27 mouse cellular contexts compared by ENCODE assay signal in genomic region chr13:8941701-8942100, GRCm38 (mm10). TPM values are rescaled to one million over a fixed set of nuclear protein-coding genes. Genes with fewer than 3 reads are reported as not detected.
"Had no signal": no experiment of that assay in that cellular context is flagged by ENCODE, and none has a peak within 500 bp of the region (broad histone marks: within the 10 kb centered on the region; RNA-seq: fewer than 3 reads in every experiment).

No protein-coding gene starts in this region.

RNA-seq across cellular contexts. Expression of gene Gm9745, which starts 6.3 kb away (rescaled TPM):
- total RNA-seq: common myeloid progenitor, adult 5-6 weeks; forebrain, postnatal 0 days; gastrocnemius, adult 18-20 months; gastrocnemius, adult 2 months; gastrocnemius, adult 8-10 months; gastrocnemius, postnatal 10 days; gastrocnemius, postnatal 14 days; gastrocnemius, postnatal 25 days; gastrocnemius, postnatal 36 days; gastrocnemius, postnatal 4 days; granulocyte monocyte progenitor cell, adult 5-6 weeks; heart, adult 18-20 months; heart, adult 2 months had no signal
- polyA plus RNA-seq: cortical plate, adult 2 months; embryonic facial prominence, embryonic 10.5 days; embryonic facial prominence, embryonic 11.5 days; embryonic facial prominence, embryonic 12.5 days; embryonic facial prominence, embryonic 13.5 days; erythroblast, embryonic 14.5 days; forebrain, embryonic 10.5 days; forebrain, embryonic 11.5 days; forebrain, embryonic 12.5 days; forebrain, embryonic 13.5 days; forebrain, embryonic 14.5 days; forebrain, embryonic 15.5 days; forebrain, embryonic 16.5 days; forebrain, postnatal 0 days; gonadal fat pad, adult 2 months; heart, adult 2 months had no signal

RNA-seq across cellular contexts. Expression of gene Idi2, which starts 11.0 kb away (rescaled TPM):
- total RNA-seq: common myeloid progenitor, adult 5-6 weeks; forebrain, postnatal 0 days; gastrocnemius, adult 18-20 months; gastrocnemius, adult 2 months; gastrocnemius, adult 8-10 months; gastrocnemius, postnatal 10 days; gastrocnemius, postnatal 14 days; gastrocnemius, postnatal 25 days; gastrocnemius, postnatal 36 days; gastrocnemius, postnatal 4 days; granulocyte monocyte progenitor cell, adult 5-6 weeks; heart, adult 18-20 months; heart, adult 2 months had no signal
- polyA plus RNA-seq: embryonic facial prominence, embryonic 10.5 days; embryonic facial prominence, embryonic 11.5 days; erythroblast, embryonic 14.5 days; forebrain, embryonic 11.5 days; forebrain, embryonic 12.5 days; forebrain, embryonic 13.5 days; forebrain, embryonic 14.5 days; forebrain, embryonic 15.5 days; forebrain, embryonic 16.5 days; forebrain, postnatal 0 days; gonadal fat pad, adult 2 months; heart, adult 2 months had no signal
